Mouse (Mus musculus) limb, embryonic 14.5 days (tissue): Measurements from ENCODE around the gene Coq9. TPM values are rescaled to one million over a fixed set of nuclear protein-coding genes. Genes with fewer than 3 reads are reported as not detected.
"Not testable (repeated sequence)": the region's sequence is repeated elsewhere in the genome, so short reads cannot be mapped to it uniquely, and the experiment has no call there.

Experiments
- ATAC-seq: fragments of 200-750 bp; cut with Nextera tagmentation; 2 replicates; pipeline ENCODE4 v1.8.0; 2017; ENCODE audit warnings: low read depth, moderate number of reproducible peaks, moderate TSS enrichment; ENCODE audit not compliant: low FRiP score
- DNase-seq: peaks from one replicate; pipeline ENCODE4 v3.0.0-alpha.2; 2015; ENCODE audit warnings: low spot score
- H3K27ac ChIP-seq: fragments of 300-500 bp; sonication (generic); replicated peaks from 2 replicates; pipeline ENCODE4 v1.5.1; 2014; ENCODE audit warnings: low read depth, mild to moderate bottlenecking, low read length, moderate library complexity, mixed read lengths
- H3K27me3 ChIP-seq: fragments of 300-500 bp; sonication (generic); 2 replicates; pipeline ENCODE4 v1.6.1; 2014; ENCODE audit warnings: low read length, mixed read lengths; ENCODE audit not compliant: control insufficient read depth, insufficient read depth
- H3K36me3 ChIP-seq: fragments of 300-500 bp; sonication (generic); 2 replicates; pipeline ENCODE4 v1.6.1; 2014; ENCODE audit warnings: mild to moderate bottlenecking, low read length, moderate library complexity, mixed read lengths; ENCODE audit not compliant: control insufficient read depth, insufficient read depth
- H3K4me1 ChIP-seq: fragments of 300-500 bp; sonication (generic); 2 replicates; pipeline ENCODE4 v1.6.1; 2014; ENCODE audit warnings: antibody characterized with exemption, low read length, mixed read lengths; ENCODE audit not compliant: control insufficient read depth, insufficient read depth
- H3K4me2 ChIP-seq: fragments of 300-500 bp; sonication (generic); replicated peaks from 2 replicates; pipeline ENCODE4 v1.6.1; 2014; ENCODE audit warnings: low read depth, mild to moderate bottlenecking, low read length, moderate library complexity; ENCODE audit not compliant: severe bottlenecking
- H3K4me3 ChIP-seq: fragments of 300-500 bp; sonication (generic); replicated peaks from 2 replicates; pipeline ENCODE4 v1.5.1; 2014; ENCODE audit warnings: low read length
- H3K9ac ChIP-seq: fragments of 300-500 bp; sonication (generic); 2 replicates; pipeline ENCODE4 v1.6.1; 2014; ENCODE audit warnings: mild to moderate bottlenecking, low read depth, low read length, moderate library complexity; ENCODE audit not compliant: severe bottlenecking
- H3K9me3 ChIP-seq: fragments of 300-500 bp; sonication (generic); 2 replicates; pipeline ENCODE4 v1.6.1; 2016; ENCODE audit warnings: low read length; ENCODE audit not compliant: control insufficient read depth
- POLR2A ChIP-seq: fragments of 200-500 bp; IDR thresholded peaks from 2 replicates; pipeline ENCODE4 v1.8.0; 2012; ENCODE audit warnings: inconsistent platforms, mild to moderate bottlenecking, moderate library complexity, borderline replicate concordance; ENCODE audit not compliant: insufficient read depth, insufficient read length; ENCODE audit errors: extremely low read depth
- WGBS: fragments of 180-500 bp; shearing (Covaris S2); extraction: QIAGEN DNeasy Blood & Tissue Kit; methylation state at CpG from one replicate; pipeline ENCODE4 v1.1.7; 2014; 5-methylcytosine and 5-hydroxymethylcytosine counted together
- polyA plus RNA-seq, 2 experiments: library from polyadenylated mRNA; depleted of rRNA in 1 of 2; stranded (reverse) in 1 of 2; unstranded in 1 of 2; fragments of >200 nt; fragmentation: Nextera tagmentation in 1 of 2; extraction: Ambion mirVana in 1 of 2; gene quantifications; 2 replicates each; pipeline versions ENCODE4 v1.2.1 to v1.2.3; 2012 to 2014

Gene Coq9
- polyA plus RNA-seq, 2 experiments: 72.4 to 84.5 TPM

- DNase-seq (no peak), ATAC-seq (no peak)
- Histone ChIP-seq H3K36me3 (peaks cover 3% of the 10 kb centered on the region), H3K9ac (0 out of 2 replicates have a peak overlapping the region, but pooled peaks have one; percentile 93), H3K27me3 (no peaks in the 10 kb centered on the region), H3K27ac (no peak overlapping the region), H3K4me3 (no peak overlapping the region), H3K9me3 (no peaks in the 10 kb centered on the region), H3K4me2 (peak overlapping the region; percentile 66), H3K4me1 (peaks cover 8% of the 10 kb centered on the region; the same call in 1 of the 2 replicates)
- 67% methylated on average over 11 of the region's 11 CpGs for WGBS
- no peak for TF ChIP-seq POLR2A
Observed at GRCm38 (mm10) chr8:94836456-94837240, 1.5 kb upstream of the Coq9 start.

GRCm38 (mm10) chr8:94838600-94838999 lies 479 bp downstream of the Coq9 start:
- Histone ChIP-seq H3K4me3 (peak overlapping the region; percentile 94), H3K27me3 (no peaks in the 10 kb centered on the region), H3K36me3 (peaks cover 7% of the 10 kb centered on the region; the same call in 1 of the 2 replicates), H3K27ac (peak overlapping the region; percentile 91), H3K4me1 (peaks cover 8% of the 10 kb centered on the region; the same call in 1 of the 2 replicates), H3K9me3 (no peaks in the 10 kb centered on the region), H3K4me2 (peak overlapping the region; percentile 66), H3K9ac (peak overlapping the region; percentile 93)
- ATAC-seq (peak; percentile 38), DNase-seq (peak; percentile 24)
- TF ChIP-seq POLR2A: no peak
- WGBS: under 1% methylated on average over 24 of the region's 24 CpGs

- Histone ChIP-seq H3K27ac (no peak overlapping the region), H3K4me3 (no peak overlapping the region), H3K4me2 (no peak overlapping the region), H3K4me1 (peaks cover 8% of the 10 kb centered on the region; the same call in 1 of the 2 replicates), H3K9me3 (no peaks in the 10 kb centered on the region), H3K9ac (no peak overlapping the region), H3K36me3 (peaks cover 33% of the 10 kb centered on the region), H3K27me3 (no peaks in the 10 kb centered on the region)
- TF ChIP-seq POLR2A: no peak
- no peak for DNase-seq
- WGBS: 44% methylated on average over 2 of the region's 2 CpGs
- no peak for ATAC-seq
Observed at GRCm38 (mm10) chr8:94841183-94841582, 3.1 kb downstream of the Coq9 start.

GRCm38 (mm10) chr8:94850049-94850448 lies 11.9 kb downstream of the Coq9 start:
- DNase-seq (no peak), ATAC-seq (no peak)
- no peaks in the 10 kb centered on the region for H3K9me3 ChIP-seq
- H3K4me3 ChIP-seq: no peak overlapping the region
- no peaks in the 10 kb centered on the region for H3K27me3 ChIP-seq
- 89% methylated on average over 5 of the region's 5 CpGs for WGBS
- no peak for TF ChIP-seq POLR2A
- peaks cover 78% of the 10 kb centered on the region for H3K36me3 ChIP-seq
- no peak overlapping the region for H3K4me2 ChIP-seq
- no peak overlapping the region for H3K9ac ChIP-seq
- H3K27ac ChIP-seq: no peak overlapping the region
- no peaks in the 10 kb centered on the region for H3K4me1 ChIP-seq

GRCm38 (mm10) chr8:94854761-94855160 lies 16.6 kb downstream of the Coq9 start:
- H3K27ac ChIP-seq, ATAC-seq, H3K9ac ChIP-seq, DNase-seq, H3K9me3 ChIP-seq, H3K27me3 ChIP-seq, H3K4me1 ChIP-seq, H3K4me2 ChIP-seq, H3K4me3 ChIP-seq: not testable (repeated sequence)
- H3K36me3 ChIP-seq: peaks cover 53% of the 10 kb centered on the region
- WGBS: 90% methylated on average over 11 of the region's 11 CpGs
